Mouse (Mus musculus) kidney, adult 2 months (tissue): ENCODE results near the gene Slc25a38. TPM values are rescaled to one million over a fixed set of nuclear protein-coding genes. Genes with fewer than 3 reads are reported as not detected.
A peak's percentile ranks its signal among the peaks of the same experiment; 100 is the strongest.

ENCODE experiments used
- DNase-seq: peaks from one replicate; pipeline ENCODE4 v3.0.0; 2021
- H3K27ac ChIP-seq: fragments of 200-500 bp; 2 replicates; pipeline ENCODE4 v1.5.1; 2012; ENCODE audit warnings: low read depth, low read length, control low read depth, inconsistent platforms; ENCODE audit not compliant: insufficient read depth
- H3K27me3 ChIP-seq: fragments of 200-500 bp; replicated peaks from 2 replicates; pipeline ENCODE4 v1.6.1; 2012; ENCODE audit warnings: mild to moderate bottlenecking, moderate library complexity, low read length, inconsistent platforms; ENCODE audit not compliant: control insufficient read depth, insufficient read depth
- H3K36me3 ChIP-seq: fragments of 200-500 bp; 2 replicates; pipeline ENCODE4 v1.6.1; 2012; ENCODE audit warnings: mild to moderate bottlenecking, moderate library complexity, low read length, inconsistent platforms; ENCODE audit not compliant: control insufficient read depth, insufficient read depth
- H3K4me1 ChIP-seq: fragments of 200-500 bp; 2 replicates; pipeline ENCODE4 v1.6.1; 2011; ENCODE audit warnings: low read length; ENCODE audit not compliant: control insufficient read depth, insufficient read depth
- H3K4me3 ChIP-seq: fragments of 200-500 bp; 2 replicates; pipeline ENCODE4 v1.5.1; 2011; ENCODE audit warnings: mild to moderate bottlenecking, low read depth, low read length, control low read depth; ENCODE audit not compliant: insufficient read depth
- CTCF ChIP-seq: fragments of 200-500 bp; conservative IDR thresholded peaks from 2 replicates; pipeline ENCODE4 v1.5.1; 2011; ENCODE audit warnings: low read depth, mild to moderate bottlenecking, control low read depth, low read length, moderate library complexity, mixed read lengths; ENCODE audit not compliant: insufficient read depth, insufficient read length
- POLR2A ChIP-seq: fragments of 200-500 bp; IDR thresholded peaks from one replicate; pipeline ENCODE4 v1.6.1; 2011; ENCODE audit warnings: low read depth, low read length, control low read depth
- WGBS: fragments of 180-500 bp; shearing (Covaris S2); methylation state at CpG from one replicate; pipeline ENCODE4 v1.1.7; 2018; 5-methylcytosine and 5-hydroxymethylcytosine counted together
- polyA plus RNA-seq: library from polyadenylated mRNA; depleted of rRNA; stranded (reverse); fragments of >200 nt; gene quantifications from 2 replicates; pipeline ENCODE4 v1.2.3, GENCODE M21; 2012; rRNA removed

The Slc25a38 gene
- polyA plus RNA-seq, 1 experiment = 52.0 TPM

DNA sequence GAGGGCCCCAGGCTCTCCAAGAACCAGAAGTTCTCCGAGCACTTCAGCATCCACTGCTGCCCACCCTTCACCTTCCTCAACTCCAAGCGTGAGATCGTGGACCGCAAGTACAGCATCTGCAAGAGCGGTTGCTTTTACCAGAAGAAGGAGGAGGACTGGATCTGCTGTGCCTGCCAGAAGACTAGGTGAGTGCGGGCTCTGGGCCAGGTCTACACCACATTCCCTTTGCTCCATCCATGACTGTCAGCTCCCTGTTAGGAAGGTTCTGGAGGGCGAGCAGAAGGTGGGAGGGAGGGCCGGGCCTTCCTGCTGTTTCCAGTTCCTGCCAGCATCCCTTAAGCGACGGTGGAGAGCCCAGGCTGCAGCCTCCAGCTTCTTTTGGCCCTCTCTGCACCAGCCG lies 57.7 kb downstream of the Slc25a38 start:
- no peak overlapping the region for H3K4me3 ChIP-seq
- WGBS = 65% methylated on average over 11 of the region's 11 CpGs

GRCm38 (mm10) chr9:120171295-120171694 lies 61.1 kb downstream of the Slc25a38 start:
- DNase-seq = peak; percentile 49
- H3K36me3 ChIP-seq = no peaks in the 10 kb centered on the region
- H3K4me3 ChIP-seq = no peak overlapping the region
- 39% methylated on average over 5 of the region's 5 CpGs for WGBS
- no peaks in the 10 kb centered on the region; the same call in 1 of the 2 replicates for H3K27me3 ChIP-seq
- TF ChIP-seq POLR2A (no peak), CTCF (peak; percentile 64)
- no peaks in the 10 kb centered on the region for H3K4me1 ChIP-seq
- H3K27ac ChIP-seq = no peak overlapping the region

More for the DNA sequence above, 57.7 kb downstream of the Slc25a38 start:
- no peaks in the 10 kb centered on the region; the same call in 1 of the 2 replicates for H3K27me3 ChIP-seq
- H3K27ac ChIP-seq = no peak overlapping the region
- no peak for DNase-seq
- no peak for TF ChIP-seq CTCF
- no peak for TF ChIP-seq POLR2A
- H3K36me3 ChIP-seq = no peaks in the 10 kb centered on the region
- no peaks in the 10 kb centered on the region for H3K4me1 ChIP-seq

Other genes starting within 250 kb of the Slc25a38 start
- gene Wdr48, start 215.5 kb upstream of the Slc25a38 start, polyA plus RNA-seq = 27.3 and 32.2 TPM in 2 replicates
- 17.8 and 20.7 TPM in 2 replicates for gene Gorasp1, start 172.8 kb upstream of the Slc25a38 start, polyA plus RNA-seq
- 0.06 and 0.07 TPM in 2 replicates for gene Ttc21a, start 172.8 kb upstream of the Slc25a38 start, polyA plus RNA-seq
- gene Csrnp1, start 125.7 kb upstream of the Slc25a38 start, polyA plus RNA-seq = 14.8 and 24.2 TPM in 2 replicates
- gene Xirp1, start 86.8 kb upstream of the Slc25a38 start, polyA plus RNA-seq = 0.18 and 0.94 TPM in 2 replicates
- gene Cx3cr1, start 40.5 kb upstream of the Slc25a38 start, polyA plus RNA-seq = 5.5 and 6.1 TPM in 2 replicates
- 0.10 and 0.33 TPM in 2 replicates for gene Ccr8, start 18.3 kb upstream of the Slc25a38 start, polyA plus RNA-seq
- 1,195 and 1,310 TPM in 2 replicates for gene Rpsa, start 17.3 kb downstream of the Slc25a38 start, polyA plus RNA-seq
- gene Mobp, start 39.3 kb downstream of the Slc25a38 start, polyA plus RNA-seq = not detected in 2 replicates
- 1.1 and 1.3 TPM in 2 replicates for gene Myrip, start 191.1 kb downstream of the Slc25a38 start, polyA plus RNA-seq